8 mouse cellular contexts compared by ENCODE assay signal in the genomic region with DNA sequence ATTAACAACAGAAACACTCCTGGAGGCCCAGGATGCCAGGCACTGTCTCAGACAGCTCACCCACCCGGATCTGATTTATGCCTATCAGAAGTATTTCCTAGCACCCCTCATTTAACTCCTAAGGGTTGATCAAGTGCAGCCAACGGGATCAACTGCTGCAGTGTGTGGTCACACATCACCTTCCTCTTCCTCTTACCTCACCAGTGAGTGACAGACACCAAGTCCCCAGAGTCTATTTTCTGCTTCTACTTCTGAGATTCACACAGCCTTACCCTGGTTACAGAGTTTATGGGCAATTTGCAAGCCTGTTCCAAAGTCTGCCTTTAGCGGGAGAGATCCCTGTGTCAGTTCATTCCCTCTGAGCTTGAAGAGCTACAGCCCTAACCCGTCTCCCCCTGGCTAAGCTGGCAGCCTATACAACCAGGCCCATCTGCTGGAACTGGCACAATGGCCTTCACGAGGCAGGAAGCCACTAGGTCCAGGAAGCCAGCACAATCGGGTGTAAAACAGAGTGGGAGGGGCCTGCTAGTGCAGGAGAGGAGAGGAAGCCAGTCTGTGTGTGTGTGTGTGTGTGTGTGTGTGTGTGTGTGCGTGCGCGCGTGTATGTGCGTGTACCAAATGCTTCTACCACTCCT.
DNase-seq lines count a peak whose midpoint lies in the region; ATAC-seq and TF ChIP-seq lines count a peak whose summit lies in the region.

No protein-coding gene starts in this region.

- H3K9me3 ChIP-seq in heart, embryonic 14.5 days (ENCODE audit: control insufficient read depth, low read length) = no peaks in the 10 kb centered on the region
- H3K9me3 ChIP-seq in kidney, embryonic 14.5 days (ENCODE audit: control insufficient read depth, low read length) = no peaks in the 10 kb centered on the region
- H3K9me3 ChIP-seq in stomach, postnatal 0 days (ENCODE audit: control insufficient read depth, low read length) = no peaks in the 10 kb centered on the region

- no peak overlapping the region; the same call in 1 of the 2 replicates for H3K9ac ChIP-seq in heart, embryonic 14.5 days (ENCODE audit: low read length)
- H3K9ac ChIP-seq in kidney, embryonic 14.5 days (ENCODE audit: low read depth, low read length) = no peak overlapping the region; the same call in 1 of the 2 replicates
- H3K9ac ChIP-seq in stomach, postnatal 0 days (ENCODE audit: low read length) = no peak overlapping the region

- peak overlapping the region; percentile 72 to 80 for H3K27ac ChIP-seq in heart, embryonic 14.5 days (replicated peaks in 1 of 2; ENCODE audit: control insufficient read depth in 1 of 2, insufficient read depth in 1 of 2, low read depth in 2 of 2, low read length in 2 of 2)
- H3K27ac ChIP-seq in kidney, embryonic 14.5 days (ENCODE audit: low read depth, low read length) = peak overlapping the region; percentile 85
- peak overlapping the region; percentile 56 for H3K27ac ChIP-seq in stomach, postnatal 0 days (replicated peaks)

- no peak for TF ChIP-seq EP300 in stomach, postnatal 0 days (optimal IDR thresholded peaks at IDR 0.05)

- WGBS in heart, embryonic 14.5 days = 58% methylated on average over 11 of the region's 11 CpGs
- WGBS in kidney, embryonic 14.5 days = 44% methylated on average over 11 of the region's 11 CpGs
- WGBS in stomach, postnatal 0 days = 65% methylated on average over 11 of the region's 11 CpGs

- DNase-seq in embryo, embryonic 10 days (ENCODE audit: low spot score) = peak; percentile 27
- no peak for DNase-seq in embryo, embryonic 10.5 days (ENCODE audit: low spot score)
- peak; percentile 93 to 95 for DNase-seq in cerebellum, postnatal 10 days
- peak; percentile 90 for DNase-seq in lung, postnatal 36 days
- DNase-seq in stomach, postnatal 0 days (ENCODE audit: low spot score) = no peak
- no peak for DNase-seq in left cerebral cortex, postnatal 36 days (ENCODE audit: low spot score in 2 of 2)

- no peak overlapping the region for H3K4me3 ChIP-seq in heart, embryonic 14.5 days (ENCODE audit: control insufficient read depth in 1 of 2, insufficient read depth in 1 of 2, low read depth in 1 of 2, low read length in 2 of 2)
- no peak overlapping the region for H3K4me3 ChIP-seq in kidney, embryonic 14.5 days (ENCODE audit: low read length)
- H3K4me3 ChIP-seq in stomach, postnatal 0 days (ENCODE audit: low read depth, low read length) = no peak overlapping the region

- intact Hi-C loops in left cerebral cortex, postnatal 36 days (cut with DNase I) = no loop called here

- peak; percentile 59 for ATAC-seq in heart, embryonic 14.5 days (ENCODE audit: insufficient number of reproducible peaks, insufficient read depth, low FRiP score, low read depth)
- peak; percentile 45; the same call in 1 of the 2 replicates for ATAC-seq in kidney, embryonic 14.5 days (ENCODE audit: low FRiP score, low TSS enrichment)
- 0 out of 2 replicates have a peak, but pooled peaks have one; percentile 5 for ATAC-seq in stomach, postnatal 0 days (ENCODE audit: low FRiP score, low TSS enrichment)

- peaks cover 14 to 30% of the 10 kb centered on the region in 2 experiments for H3K4me1 ChIP-seq in heart, embryonic 14.5 days (ENCODE audit: control insufficient read depth in 2 of 2, insufficient read depth in 2 of 2, low read length in 2 of 2)
- H3K4me1 ChIP-seq in kidney, embryonic 14.5 days (ENCODE audit: control insufficient read depth, insufficient read depth, low read length) = peaks cover 29% of the 10 kb centered on the region
- H3K4me1 ChIP-seq in stomach, postnatal 0 days (replicated peaks; ENCODE audit: control insufficient read depth, insufficient read depth) = peaks cover 3% of the 10 kb centered on the region

- no peak overlapping the region for H3K4me2 ChIP-seq in heart, embryonic 14.5 days (ENCODE audit: low read length)
- H3K4me2 ChIP-seq in kidney, embryonic 14.5 days (replicated peaks; ENCODE audit: low read depth, low read length) = no peak overlapping the region
- no peak overlapping the region for H3K4me2 ChIP-seq in stomach, postnatal 0 days (replicated peaks; ENCODE audit: low read depth)

- peaks cover 8% of the 10 kb centered on the region; the same call in 1 of the 2 replicates for H3K36me3 ChIP-seq in heart, embryonic 14.5 days (ENCODE audit: control insufficient read depth, insufficient read depth, low read length)
- no peaks in the 10 kb centered on the region for H3K36me3 ChIP-seq in kidney, embryonic 14.5 days (ENCODE audit: control insufficient read depth, insufficient read depth, low read length)
- no peaks in the 10 kb centered on the region for H3K36me3 ChIP-seq in stomach, postnatal 0 days (ENCODE audit: control insufficient read depth, insufficient read depth, low read length)

- H3K27me3 ChIP-seq in heart, embryonic 14.5 days (ENCODE audit: control insufficient read depth, insufficient read depth, low read length) = no peaks in the 10 kb centered on the region
- H3K27me3 ChIP-seq in kidney, embryonic 14.5 days (ENCODE audit: control insufficient read depth, insufficient read depth, low read length) = no peaks in the 10 kb centered on the region
- no peaks in the 10 kb centered on the region for H3K27me3 ChIP-seq in stomach, postnatal 0 days (ENCODE audit: control insufficient read depth, insufficient read depth, low read length)

- no peak for TF ChIP-seq CTCF in stomach, postnatal 0 days (IDR thresholded peaks at IDR 0.05; ENCODE audit: low read depth)

Comparison
In these comparisons a context has a peak if more than half of its experiments do, and no peak if none do; other contexts are left out.
1. DNase-seq: peak in embryo, embryonic 10 days (single experiment), cerebellum, postnatal 10 days (2 of 2) and lung, postnatal 36 days (single experiment); none in embryo, embryonic 10.5 days (single experiment), stomach, postnatal 0 days (single experiment) and left cerebral cortex, postnatal 36 days (0 of 2).
2. ATAC-seq: peak in every context shown above with its lines; median percentile 59 in heart, embryonic 14.5 days; 45 in kidney, embryonic 14.5 days; 5 in stomach, postnatal 0 days.
3. Peak in every context shown above with its lines, with median percentiles within 50 percentile points of each other: H3K27ac ChIP-seq.